Mouse (Mus musculus): ENCODE results near the gene Cyld. TPM values are rescaled to one million over a fixed set of nuclear protein-coding genes. Genes with fewer than 3 reads are reported as not detected.

Cyld gene
- total and polyA plus RNA-seq, 2 experiments: 3.1 to 17.5 TPM

DNA sequence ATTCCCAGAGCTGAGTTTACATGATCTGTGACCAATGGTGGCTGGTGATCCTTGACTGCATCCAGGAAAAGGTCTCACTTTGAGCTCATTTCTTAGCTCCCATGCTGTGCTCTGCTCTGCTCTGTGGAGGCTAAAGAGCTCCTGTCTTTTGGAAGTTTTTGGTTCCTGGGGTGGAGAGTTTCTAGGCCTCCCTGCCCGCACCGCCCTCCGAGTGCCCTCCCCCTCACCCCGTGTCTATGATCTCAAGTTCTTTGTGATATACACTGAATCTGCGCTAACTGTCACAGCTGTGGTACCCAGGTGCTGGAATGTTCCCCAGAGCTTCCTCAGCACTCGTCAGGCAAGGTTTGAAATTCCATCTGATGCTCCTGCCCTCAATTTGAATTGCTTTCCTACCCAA, 26.0 kb upstream of the Cyld start:
- Histone ChIP-seq H3K4me1 (ENCODE audit: control insufficient read depth, insufficient read depth, low read length) (no peaks in the 10 kb centered on the region; the same call in 1 of the 2 replicates), H3K27ac (replicated peaks; ENCODE audit: insufficient read depth, low read depth, low read length) (no peak overlapping the region), H3K27me3 (ENCODE audit: control insufficient read depth, insufficient read depth, low read length) (no peaks in the 10 kb centered on the region), H3K4me3 (ENCODE audit: insufficient read depth, low read depth, low read length) (no peak overlapping the region), H3K79me2 (ENCODE audit: control insufficient read depth, insufficient read depth, low read length) (no peaks in the 10 kb centered on the region), H3K36me3 (ENCODE audit: control insufficient read depth, insufficient read depth, low read length) (no peaks in the 10 kb centered on the region), H3K9ac (ENCODE audit: low read depth, low read length) (no peak overlapping the region)
- no peak for TF ChIP-seq POLR2A (IDR thresholded peaks at IDR 0.05; ENCODE audit: extremely low read depth, insufficient read depth, low read length)
- no peak for TF ChIP-seq CTCF (IDR thresholded peaks at IDR 0.05; ENCODE audit: low read depth, low read length)
- whole genome bisulfite sequencing: 93% methylated on average over 6 of the region's 6 CpGs
- no peak for DNase-seq (ENCODE audit: extremely low read depth, low read depth, low spot score)

GRCm38 (mm10) chr8:88671575-88671974, 25.3 kb upstream of the Cyld start:
- H3K79me2 ChIP-seq (ENCODE audit: control insufficient read depth, insufficient read depth, low read length): no peaks in the 10 kb centered on the region
- H3K9ac ChIP-seq (ENCODE audit: low read depth, low read length): no peak overlapping the region
- H3K4me3 ChIP-seq (ENCODE audit: insufficient read depth, low read depth, low read length): no peak overlapping the region
- no peaks in the 10 kb centered on the region for H3K4me1 ChIP-seq (ENCODE audit: control insufficient read depth, insufficient read depth, low read length)
- H3K27me3 ChIP-seq (ENCODE audit: control insufficient read depth, insufficient read depth, low read length): no peaks in the 10 kb centered on the region
- WGBS: 91% methylated on average over 10 of the region's 10 CpGs
- no peak for DNase-seq (ENCODE audit: extremely low read depth, low read depth, low spot score)
- TF ChIP-seq CTCF (IDR thresholded peaks at IDR 0.05; ENCODE audit: low read depth, low read length) (no peak), POLR2A (IDR thresholded peaks at IDR 0.05; ENCODE audit: extremely low read depth, insufficient read depth, low read length) (no peak)
- no peaks in the 10 kb centered on the region for H3K36me3 ChIP-seq (ENCODE audit: control insufficient read depth, insufficient read depth, low read length)
- H3K27ac ChIP-seq (replicated peaks; ENCODE audit: insufficient read depth, low read depth, low read length): no peak overlapping the region

DNA sequence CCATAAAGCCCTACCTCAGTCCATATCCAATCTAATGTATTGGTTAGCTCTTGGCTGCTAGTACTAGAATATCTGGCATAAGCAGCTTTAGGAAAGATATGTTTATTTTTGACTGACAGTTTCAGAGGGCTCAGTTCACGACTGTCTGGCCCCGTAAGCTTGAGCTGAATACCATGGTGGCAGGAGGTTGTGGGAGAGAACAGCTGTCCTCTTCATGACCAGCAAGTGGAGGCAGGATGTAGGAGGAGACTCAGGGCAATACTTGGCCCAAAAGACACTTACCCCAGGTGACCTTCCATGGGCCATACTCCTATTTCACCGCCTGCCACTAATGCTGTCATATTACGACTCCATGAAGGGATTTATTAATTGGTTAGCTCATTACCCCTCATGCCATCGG, 23.0 kb upstream of the Cyld start:
- no peaks in the 10 kb centered on the region for H3K27me3 ChIP-seq (ENCODE audit: control insufficient read depth, insufficient read depth, low read length)
- no peak for TF ChIP-seq CTCF (IDR thresholded peaks at IDR 0.05; ENCODE audit: low read depth, low read length)
- no peak for TF ChIP-seq POLR2A (IDR thresholded peaks at IDR 0.05; ENCODE audit: extremely low read depth, insufficient read depth, low read length)
- H3K9ac ChIP-seq (ENCODE audit: low read depth, low read length): no peak overlapping the region
- H3K79me2 ChIP-seq (ENCODE audit: control insufficient read depth, insufficient read depth, low read length): no peaks in the 10 kb centered on the region
- H3K36me3 ChIP-seq (ENCODE audit: control insufficient read depth, insufficient read depth, low read length): no peaks in the 10 kb centered on the region
- no peak overlapping the region for H3K27ac ChIP-seq (replicated peaks; ENCODE audit: insufficient read depth, low read depth, low read length)
- 86% methylated on average over 5 of the region's 5 CpGs for WGBS
- DNase-seq (ENCODE audit: extremely low read depth, low read depth, low spot score): no peak
- H3K4me3 ChIP-seq (ENCODE audit: insufficient read depth, low read depth, low read length): no peak overlapping the region
- no peaks in the 10 kb centered on the region for H3K4me1 ChIP-seq (ENCODE audit: control insufficient read depth, insufficient read depth, low read length)

GRCm38 (mm10) chr8:88675372-88676165, 21.3 kb upstream of the Cyld start:
- 87% methylated on average over 12 of the region's 12 CpGs for WGBS

DNA sequence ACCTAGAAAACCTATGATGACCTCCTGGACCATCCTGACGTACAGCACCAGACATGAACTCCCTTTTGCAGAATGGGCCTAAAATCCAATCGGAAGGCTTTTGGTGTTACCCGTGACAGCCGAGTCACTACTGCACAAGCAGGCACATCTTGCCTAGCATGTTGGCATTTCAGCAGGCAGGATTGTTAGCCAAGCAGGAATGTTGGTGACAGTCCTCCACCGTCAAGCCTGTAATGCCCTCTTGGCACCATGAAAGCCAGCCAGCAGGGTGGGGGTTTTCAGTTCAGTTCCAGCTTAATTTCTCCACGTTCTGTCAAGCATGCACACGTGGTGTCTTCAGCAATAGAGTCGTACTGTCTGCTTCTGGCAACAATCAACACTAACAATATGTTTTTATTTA, 19.8 kb upstream of the Cyld start:
- Histone ChIP-seq H3K4me3 (ENCODE audit: insufficient read depth, low read depth, low read length) (no peak overlapping the region), H3K36me3 (ENCODE audit: control insufficient read depth, insufficient read depth, low read length) (no peaks in the 10 kb centered on the region), H3K4me1 (ENCODE audit: control insufficient read depth, insufficient read depth, low read length) (no peaks in the 10 kb centered on the region), H3K27ac (replicated peaks; ENCODE audit: insufficient read depth, low read depth, low read length) (no peak overlapping the region), H3K27me3 (ENCODE audit: control insufficient read depth, insufficient read depth, low read length) (no peaks in the 10 kb centered on the region), H3K9ac (ENCODE audit: low read depth, low read length) (no peak overlapping the region), H3K79me2 (ENCODE audit: control insufficient read depth, insufficient read depth, low read length) (no peaks in the 10 kb centered on the region)
- TF ChIP-seq CTCF (IDR thresholded peaks at IDR 0.05; ENCODE audit: low read depth, low read length): no peak
- TF ChIP-seq POLR2A (IDR thresholded peaks at IDR 0.05; ENCODE audit: extremely low read depth, insufficient read depth, low read length): no peak
- no peak for DNase-seq (ENCODE audit: extremely low read depth, low read depth, low spot score)
- 90% methylated on average over 8 of the region's 8 CpGs for WGBS

More at GRCm38 (mm10) chr8:88675372-88676165, 21.3 kb upstream of the Cyld start:
- no peak overlapping the region for H3K4me3 ChIP-seq (ENCODE audit: insufficient read depth, low read depth, low read length)
- H3K79me2 ChIP-seq (ENCODE audit: control insufficient read depth, insufficient read depth, low read length): no peaks in the 10 kb centered on the region
- TF ChIP-seq CTCF (IDR thresholded peaks at IDR 0.05; ENCODE audit: low read depth, low read length): no peak
- TF ChIP-seq POLR2A (IDR thresholded peaks at IDR 0.05; ENCODE audit: extremely low read depth, insufficient read depth, low read length): no peak
- H3K27me3 ChIP-seq (ENCODE audit: control insufficient read depth, insufficient read depth, low read length): no peaks in the 10 kb centered on the region
- DNase-seq (ENCODE audit: extremely low read depth, low read depth, low spot score): no peak
- H3K9ac ChIP-seq (ENCODE audit: low read depth, low read length): no peak overlapping the region
- no peak overlapping the region for H3K27ac ChIP-seq (replicated peaks; ENCODE audit: insufficient read depth, low read depth, low read length)
- no peaks in the 10 kb centered on the region for H3K4me1 ChIP-seq (ENCODE audit: control insufficient read depth, insufficient read depth, low read length)
- no peaks in the 10 kb centered on the region for H3K36me3 ChIP-seq (ENCODE audit: control insufficient read depth, insufficient read depth, low read length)

GRCm38 (mm10) chr8:88680566-88680965, 16.3 kb upstream of the Cyld start:
- DNase-seq (ENCODE audit: extremely low read depth, low read depth, low spot score): no peak
- Histone ChIP-seq H3K4me1 (ENCODE audit: control insufficient read depth, insufficient read depth, low read length) (no peaks in the 10 kb centered on the region), H3K79me2 (ENCODE audit: control insufficient read depth, insufficient read depth, low read length) (no peaks in the 10 kb centered on the region), H3K9ac (ENCODE audit: low read depth, low read length) (no peak overlapping the region), H3K36me3 (ENCODE audit: control insufficient read depth, insufficient read depth, low read length) (no peaks in the 10 kb centered on the region), H3K27ac (replicated peaks; ENCODE audit: insufficient read depth, low read depth, low read length) (no peak overlapping the region), H3K4me3 (ENCODE audit: insufficient read depth, low read depth, low read length) (no peak overlapping the region), H3K27me3 (ENCODE audit: control insufficient read depth, insufficient read depth, low read length) (no peaks in the 10 kb centered on the region)
- WGBS: 90% methylated on average over 2 of the region's 2 CpGs
- TF ChIP-seq POLR2A (IDR thresholded peaks at IDR 0.05; ENCODE audit: extremely low read depth, insufficient read depth, low read length): no peak
